Mouse (Mus musculus) left cerebral cortex, adult 8-10 months (tissue): ENCODE results near the gene Dynll2. TPM values are rescaled to one million over a fixed set of nuclear protein-coding genes. Genes with fewer than 3 reads are reported as not detected.

Source experiments
- DNase-seq, 2 experiments: peaks; one replicate each; pipeline ENCODE4 v3.0.0; 2022; ENCODE audit warnings: low spot score in 2 of 2
- total RNA-seq, 4 experiments: library from RNA; stranded (reverse); gene quantifications; 2 replicates each; pipeline ENCODE4 v1.2.4; 2022

Gene Dynll2
- 100 to 1,000 TPM; 623 to 646 (median 629) TPM for total RNA-seq

DNA sequence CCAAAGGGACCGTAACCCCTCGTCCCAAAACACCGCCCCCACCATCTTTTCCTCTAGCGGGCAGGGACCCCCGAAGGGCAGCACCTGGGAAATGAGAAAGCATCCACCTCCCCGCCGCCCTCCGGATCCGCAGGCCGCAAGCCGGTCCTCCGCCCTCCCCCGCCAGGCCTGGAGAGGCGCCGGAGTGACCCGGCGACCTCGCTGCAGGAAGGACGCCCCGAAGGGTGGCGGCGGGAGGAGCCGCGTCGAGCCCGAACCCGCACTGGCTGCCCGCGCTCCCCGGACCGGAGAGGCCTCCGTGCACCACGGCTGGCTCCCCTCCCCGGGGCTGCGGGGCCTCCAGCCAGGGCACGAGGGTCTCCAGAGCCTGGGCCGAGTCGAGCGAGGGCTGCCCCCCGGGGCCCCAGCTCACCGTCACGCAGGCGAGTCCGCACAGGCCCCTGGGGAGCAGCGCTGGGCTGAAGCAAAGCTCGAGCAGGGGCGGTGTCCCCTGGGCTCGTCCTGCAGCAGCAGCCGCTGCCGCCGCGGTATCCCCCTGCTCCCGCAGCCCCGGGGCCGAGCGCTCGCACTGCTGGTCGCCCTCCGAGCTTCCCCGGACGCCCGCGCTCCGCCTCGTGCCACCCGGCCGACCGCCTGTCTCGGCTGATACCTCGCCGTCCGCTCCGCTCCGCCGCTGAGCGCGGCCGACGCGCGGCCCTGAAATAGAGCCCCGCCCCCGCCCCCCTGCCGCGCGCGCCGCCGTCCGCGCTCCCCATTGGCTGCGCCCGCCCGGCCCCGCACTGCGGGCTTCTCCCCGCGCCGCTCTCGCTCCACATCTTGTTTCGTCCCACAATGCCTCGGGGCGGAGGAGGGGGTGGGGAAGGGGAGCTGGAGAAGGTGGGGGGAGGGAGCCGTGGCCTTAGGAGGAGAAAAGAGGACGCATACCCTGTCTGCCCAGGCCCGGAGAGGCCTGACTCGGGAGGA lies at the start of gene Dynll2:
TSS of gene Dynll2 (minus strand) at position 703 of the 963 bp plus-strand sequence.
- peak; percentile 79 to 86 for DNase-seq

DNA sequence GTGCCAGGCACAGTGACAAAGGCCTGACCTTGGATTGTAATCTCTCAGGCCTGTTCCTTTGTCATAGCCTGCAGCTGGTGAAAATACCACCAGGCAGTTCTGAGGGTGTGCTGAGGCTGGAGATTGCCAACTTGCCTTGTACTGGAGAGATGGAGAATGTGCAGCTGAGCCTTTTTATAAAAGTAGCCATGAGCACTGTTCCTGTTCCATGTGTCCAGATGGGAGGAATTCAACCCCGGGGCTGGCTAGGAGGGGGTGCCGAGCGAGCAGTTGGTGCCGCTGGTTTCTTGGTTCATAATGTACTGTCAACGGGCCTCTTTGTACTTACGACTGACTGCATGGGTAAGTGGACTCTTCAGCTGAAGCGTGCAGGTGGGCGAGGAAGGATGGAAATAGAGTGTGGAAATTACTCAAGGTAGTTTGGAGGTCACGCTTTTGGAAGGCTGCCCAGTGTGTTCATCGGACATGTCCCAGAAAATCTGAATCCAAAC lies 49.5 kb upstream of the Dynll2 start:
- no peak for DNase-seq

GRCm38 (mm10) chr11:88035970-88036369 lies 48.6 kb upstream of the Dynll2 start:
- DNase-seq: no peak

DNA sequence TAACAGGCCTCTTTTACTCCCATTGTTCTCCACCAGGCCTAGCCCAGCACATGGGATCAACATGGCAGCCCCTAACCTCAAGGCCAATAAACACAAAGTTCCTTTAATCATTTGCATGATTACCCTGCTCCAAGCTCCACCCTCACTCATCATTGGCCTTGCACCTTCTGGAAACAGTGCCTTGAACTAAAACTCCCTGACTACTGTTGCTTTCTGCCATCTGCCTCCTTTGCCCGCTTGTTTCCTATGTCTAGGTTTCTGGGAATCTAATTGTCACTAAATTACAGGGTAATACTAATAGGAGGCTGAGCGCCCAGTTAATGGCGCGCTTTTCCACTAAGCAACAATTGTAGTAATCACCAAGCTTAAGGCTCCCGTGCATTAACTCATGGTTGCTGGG lies 44.4 kb upstream of the Dynll2 start:
- DNase-seq: no peak

DNA sequence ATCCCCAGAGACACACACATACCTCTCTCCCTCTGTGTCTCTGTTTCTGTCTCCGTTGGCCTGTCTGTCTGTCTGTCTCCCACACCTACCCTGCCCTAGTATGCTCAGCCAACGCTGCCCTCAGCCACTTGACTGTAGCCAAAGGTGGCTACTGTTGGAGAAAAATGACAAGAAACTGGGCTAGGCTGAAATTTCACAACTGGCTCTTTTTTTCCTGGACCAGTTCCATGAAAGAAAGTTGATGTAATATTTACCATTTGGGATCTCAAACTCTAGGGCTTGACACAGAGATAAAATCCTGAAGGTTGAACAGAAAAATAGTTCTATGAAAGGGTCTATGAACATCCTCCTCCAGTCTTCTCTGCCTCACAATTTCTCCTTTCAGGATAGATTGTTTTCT lies 43.5 kb upstream of the Dynll2 start:
- no peak for DNase-seq

GRCm38 (mm10) chr11:88030219-88030618 lies 42.9 kb upstream of the Dynll2 start:
- no peak for DNase-seq

DNA sequence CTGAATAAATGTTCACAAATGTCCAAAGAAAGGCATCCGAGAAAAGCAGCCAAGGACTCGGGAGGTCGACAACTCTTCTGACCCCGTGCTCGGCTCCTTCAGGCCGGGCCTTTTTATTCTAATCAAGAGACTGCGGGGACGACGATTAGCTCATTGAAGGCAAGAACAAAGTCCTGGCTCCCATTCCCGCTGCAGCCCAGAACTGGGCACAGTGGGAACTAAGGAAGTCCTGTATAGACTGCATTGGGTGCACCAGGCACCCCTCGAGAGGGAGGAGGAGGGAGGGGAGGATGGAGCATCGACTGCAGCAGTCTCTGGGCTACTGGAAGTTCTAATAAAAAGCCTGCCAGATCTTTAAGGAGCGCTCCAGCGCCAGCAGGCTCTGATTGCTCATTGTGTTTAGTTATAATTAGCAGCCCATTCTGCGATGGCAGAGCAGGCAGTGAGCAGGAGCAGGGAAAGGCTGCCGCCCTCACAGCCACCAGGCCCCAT lies 40.9 kb upstream of the Dynll2 start:
- DNase-seq: peak in 1 of 2 experiments; percentile 61

DNA sequence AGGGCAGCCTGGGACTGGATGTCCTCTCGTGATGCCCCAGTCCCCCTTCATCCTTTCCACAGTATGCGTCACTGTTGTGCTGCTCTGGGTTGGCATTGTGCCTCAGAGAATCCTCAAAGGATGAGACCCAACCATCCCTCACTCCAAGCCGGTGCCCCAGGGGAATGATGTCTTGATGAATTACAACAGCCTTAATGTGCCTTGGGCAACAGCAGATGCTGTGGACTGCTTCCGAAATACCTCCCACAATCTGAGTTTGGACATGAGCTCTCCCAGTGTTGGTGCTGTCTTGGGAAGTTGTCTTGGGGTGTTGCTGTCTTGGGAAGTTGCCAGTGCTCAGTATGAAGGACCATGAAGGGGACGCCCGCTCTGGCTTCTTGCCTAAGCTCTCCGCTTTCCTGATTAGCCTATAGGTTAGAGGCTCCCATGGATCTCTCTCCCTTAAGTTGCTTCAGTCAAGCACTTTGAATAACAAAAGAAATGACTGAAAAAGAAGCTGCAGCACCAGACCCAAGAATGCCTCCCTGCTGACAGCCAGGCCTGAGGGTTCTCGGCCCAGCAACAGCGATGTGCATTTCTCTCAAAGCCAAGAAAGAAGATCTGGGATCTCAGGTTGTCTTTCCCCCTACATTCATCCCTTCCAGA lies 40.2 kb upstream of the Dynll2 start:
- no peak for DNase-seq

- no peak for DNase-seq
These were observed 36.6 kb upstream of the Dynll2 start for GRCm38 (mm10) chr11:88023933-88024332.

DNA sequence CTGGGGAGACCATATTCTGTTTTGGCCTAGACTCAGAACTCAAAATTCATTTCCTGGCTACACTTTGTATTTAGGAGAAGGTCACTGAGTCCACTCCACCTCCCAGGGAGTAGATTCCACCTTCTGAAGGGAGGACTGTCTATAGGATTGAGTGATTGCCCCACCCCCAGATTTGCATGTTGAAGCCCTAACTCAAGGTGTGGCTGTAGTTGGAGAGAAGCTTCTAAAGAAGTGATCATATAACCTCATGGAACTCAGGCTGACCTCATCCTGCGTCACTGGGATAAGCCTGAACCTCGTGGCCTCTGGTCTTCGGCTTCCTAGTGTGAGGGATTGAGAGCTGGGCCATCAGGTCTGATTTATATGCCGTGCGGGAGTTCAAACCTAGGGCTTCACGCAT lies 28.5 kb upstream of the Dynll2 start:
- no peak for DNase-seq

DNA sequence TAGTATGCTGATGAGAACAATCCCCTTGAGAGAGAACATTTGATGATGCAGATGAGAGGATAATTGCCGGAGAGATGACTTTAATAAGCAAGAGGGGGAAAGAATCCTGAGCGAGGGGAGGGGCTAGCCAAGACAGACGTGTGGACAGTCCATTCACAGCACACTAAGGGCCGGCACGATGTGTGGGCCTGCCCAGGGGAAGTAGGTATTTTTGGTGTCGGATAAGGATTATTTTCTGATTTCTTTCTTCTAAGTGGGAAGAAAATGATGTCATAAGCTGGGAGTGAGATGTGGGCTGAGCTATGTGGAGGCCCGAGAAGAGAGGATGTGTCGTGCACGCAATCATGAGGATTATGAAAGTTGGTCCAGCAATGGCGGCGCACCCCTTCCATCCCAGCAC lies 27.8 kb upstream of the Dynll2 start:
- DNase-seq: peak in 1 of 2 experiments; percentile 50

- no peak for DNase-seq
These were observed 26.3 kb upstream of the Dynll2 start for GRCm38 (mm10) chr11:88013632-88014031.

DNA sequence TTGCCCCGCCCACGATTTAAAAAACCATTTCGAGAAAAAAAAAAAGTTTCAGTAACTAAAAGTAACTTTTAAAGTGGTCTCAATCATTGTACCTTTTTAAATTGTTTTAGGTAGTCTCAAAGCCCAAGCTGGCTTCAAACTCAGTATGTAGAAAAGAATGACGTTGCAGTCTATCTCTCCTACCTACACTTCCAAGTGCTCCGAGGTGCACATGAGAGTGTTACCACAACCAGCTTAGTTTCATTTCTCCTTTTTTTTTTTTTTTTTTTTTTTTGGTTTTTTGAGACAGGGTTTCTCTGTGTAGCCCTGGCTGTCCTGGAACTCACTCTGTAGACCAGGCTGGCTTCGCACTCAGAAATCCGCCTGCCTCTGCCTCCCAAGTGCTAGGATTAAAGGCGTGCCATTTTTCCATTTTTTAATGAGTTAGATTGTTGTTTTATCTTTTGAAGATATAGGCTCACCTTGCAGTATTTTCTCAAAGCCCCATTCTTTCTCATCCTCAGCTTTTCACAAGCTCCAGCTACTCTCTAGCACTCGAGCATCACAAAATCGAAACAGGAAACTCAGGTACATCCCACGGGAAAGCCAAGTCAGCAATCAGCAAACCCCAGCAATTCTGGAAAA lies 25.4 kb upstream of the Dynll2 start:
- no peak for DNase-seq

DNA sequence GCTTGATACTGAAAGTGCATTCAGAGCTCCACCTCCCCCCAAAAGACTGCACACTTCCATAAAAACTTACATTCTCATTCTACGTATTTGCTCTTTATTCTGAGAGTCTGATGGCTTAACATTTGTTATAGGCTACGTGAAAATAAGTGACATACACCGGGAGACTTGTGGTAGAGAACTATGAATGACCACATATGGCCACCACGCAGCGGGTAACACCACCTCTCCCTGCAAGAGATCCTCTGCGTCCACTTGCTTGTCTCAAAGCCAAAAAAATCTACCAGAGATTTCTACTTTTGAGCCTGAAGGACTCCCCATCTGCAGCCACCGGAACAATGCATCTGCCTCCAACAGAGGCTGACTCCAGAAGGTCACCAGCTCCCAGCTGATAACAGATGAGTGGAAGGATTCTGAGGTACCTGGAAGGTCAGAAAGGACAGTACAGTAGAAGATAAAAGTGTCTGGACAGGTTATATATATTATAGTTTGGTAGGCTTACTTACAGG lies 24.6 kb upstream of the Dynll2 start:
- DNase-seq: no peak

DNA sequence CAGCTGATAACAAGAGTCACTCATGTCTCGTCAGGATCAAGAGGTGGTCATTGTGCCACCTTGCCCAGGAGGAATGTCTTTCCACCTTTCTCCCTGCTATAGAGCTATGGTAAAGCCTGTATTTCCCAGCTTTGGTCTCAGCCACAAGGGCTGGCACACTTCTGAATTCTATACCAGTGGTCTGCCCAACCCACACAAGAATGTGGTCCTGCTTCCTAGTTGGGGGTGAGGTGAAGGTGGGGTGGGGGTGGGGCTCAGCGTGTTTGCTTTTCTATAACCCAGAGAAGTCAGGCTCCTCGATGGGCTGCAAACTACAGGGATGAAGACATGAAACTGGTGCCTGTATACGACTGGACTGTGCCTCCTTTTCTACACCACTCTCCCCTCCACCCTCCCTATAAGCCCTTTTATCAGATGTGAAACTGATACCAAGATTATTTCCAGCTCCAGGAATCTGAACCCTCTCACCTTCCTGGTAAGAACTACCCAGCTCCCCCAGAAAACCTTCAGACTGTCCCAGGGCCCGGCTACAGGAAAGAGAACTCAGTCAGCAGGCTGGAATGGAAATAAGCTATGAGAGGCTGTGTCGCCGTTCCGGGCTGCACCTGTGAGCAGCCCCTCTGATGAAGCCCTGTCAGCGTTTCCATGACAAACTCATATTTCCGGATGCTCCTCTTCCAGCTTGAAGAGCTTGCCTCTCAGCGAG lies 24.0 kb upstream of the Dynll2 start:
- no peak for DNase-seq

DNA sequence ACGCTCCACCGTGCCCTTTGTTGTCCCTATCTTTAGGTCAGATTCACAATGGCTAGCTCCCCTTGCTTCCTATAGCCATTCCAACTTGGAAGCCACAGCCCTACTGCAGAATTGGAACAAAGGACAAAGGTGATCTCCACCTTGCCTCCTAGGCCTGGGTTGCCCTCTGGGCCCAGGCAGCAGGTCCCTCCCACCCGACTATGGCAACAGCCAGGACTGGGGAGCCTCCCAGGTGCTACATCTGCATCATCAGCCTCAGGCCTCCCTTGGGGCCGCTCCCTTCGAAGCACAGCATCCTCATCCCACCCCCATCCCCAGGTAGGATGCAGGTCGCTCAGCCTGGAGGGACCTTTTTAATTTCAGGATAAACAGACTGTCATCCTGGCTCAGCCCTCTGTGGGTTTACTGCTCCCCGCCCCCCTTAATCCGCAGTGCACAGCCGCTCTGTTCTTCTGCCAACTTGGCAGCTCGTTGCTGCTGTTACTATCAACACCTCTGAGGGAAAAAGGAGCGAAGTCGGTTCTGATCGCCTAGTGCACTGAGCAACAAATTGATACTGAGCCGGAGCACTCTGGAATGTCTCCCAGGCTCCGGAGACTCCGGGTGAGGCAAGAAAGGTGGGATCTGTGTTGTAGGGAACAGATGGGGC lies 22.3 kb upstream of the Dynll2 start:
- DNase-seq: peak; percentile 34 to 56

DNA sequence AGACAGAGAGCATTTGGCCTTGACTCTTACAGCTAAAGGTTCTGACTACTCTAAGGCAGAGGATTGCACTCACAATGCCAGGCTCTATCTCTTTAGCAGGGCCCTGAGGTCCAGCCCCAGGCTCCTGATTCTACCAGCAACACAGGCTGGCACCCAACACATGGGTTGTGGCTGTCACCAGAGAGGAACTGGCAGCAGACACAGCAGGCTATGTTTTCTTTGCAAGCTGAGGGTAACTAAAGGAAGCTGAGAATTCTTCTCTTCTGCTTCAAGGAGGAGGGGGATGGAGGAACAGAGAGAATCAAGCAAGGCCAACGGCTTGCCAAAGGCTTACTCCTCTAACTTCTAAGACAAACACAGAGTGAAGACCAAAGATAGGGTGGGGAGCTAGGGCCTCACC lies 21.3 kb upstream of the Dynll2 start:
- DNase-seq: no peak

DNA sequence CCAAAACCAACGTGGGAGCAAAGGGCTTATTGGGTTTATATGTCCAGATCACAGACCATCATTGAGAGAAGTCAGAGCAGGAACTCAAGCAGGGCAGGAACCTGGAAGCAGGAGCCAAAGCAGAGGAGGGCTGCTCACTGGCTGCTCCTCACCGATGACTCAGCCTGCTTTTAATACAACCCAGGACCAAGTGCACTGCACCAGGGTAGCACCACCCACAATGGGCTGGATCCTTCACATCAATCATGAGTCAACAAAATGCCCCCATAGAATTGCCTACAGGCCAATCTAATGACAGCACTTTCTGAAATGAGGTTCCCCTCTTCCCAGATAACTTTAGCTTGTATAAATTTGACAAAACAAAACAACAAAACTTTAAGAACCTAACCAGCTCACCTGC lies 16.8 kb upstream of the Dynll2 start:
- DNase-seq: no peak

GRCm38 (mm10) chr11:88002738-88003137 lies 15.4 kb upstream of the Dynll2 start:
- no peak for DNase-seq

DNA sequence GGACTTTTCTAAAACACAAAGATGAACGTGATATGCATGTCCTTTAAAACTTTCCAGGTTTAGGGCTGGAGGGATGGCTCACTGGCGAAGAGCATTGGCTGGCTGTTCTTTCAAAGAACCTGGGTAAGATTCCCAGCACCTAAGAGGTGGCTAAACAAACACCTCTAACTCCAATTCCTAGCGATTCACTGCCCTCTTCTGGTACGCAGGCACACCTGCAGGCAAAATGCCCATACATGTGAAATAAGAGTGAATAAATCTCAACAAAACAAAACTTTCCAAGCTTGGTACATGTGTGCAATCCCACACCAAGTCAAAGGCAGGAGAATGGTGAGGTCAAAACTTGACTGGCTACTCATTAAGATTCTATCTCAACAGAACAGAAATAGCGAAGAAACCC lies 12.4 kb upstream of the Dynll2 start:
- no peak for DNase-seq
